ENCODE assay signal across 10 mouse cellular contexts in the genomic region with DNA sequence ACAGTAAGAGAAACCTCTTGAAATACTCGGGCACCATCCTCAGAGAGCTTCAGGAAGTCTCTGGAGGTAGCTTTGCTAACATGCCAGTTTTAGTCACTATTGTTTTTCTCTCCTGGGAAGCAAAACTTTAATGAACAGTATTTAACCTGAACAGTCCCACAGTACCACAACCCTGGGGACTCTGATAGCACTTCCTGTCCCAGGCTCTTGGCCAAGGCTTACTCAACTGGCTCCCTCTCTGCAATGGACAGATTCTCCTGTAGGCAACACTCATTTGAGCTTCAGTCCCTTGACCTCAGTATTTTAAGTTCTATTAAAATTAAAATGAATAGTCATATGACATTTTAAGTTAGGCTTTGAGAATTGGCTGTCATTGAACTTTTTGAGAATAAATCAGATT.
DNase-seq lines count a peak whose midpoint lies in the region; ATAC-seq lines count a peak whose summit lies in the region.
"Had no signal": no experiment of that assay in that cellular context is flagged by ENCODE, and none has a peak within 500 bp of the region (broad histone marks: within the 10 kb centered on the region; RNA-seq: fewer than 3 reads in every experiment).

No protein-coding gene starts in this region.

- no peak overlapping the region for H3K27ac ChIP-seq in hindbrain, embryonic 12.5 days
- no peak overlapping the region for H3K27ac ChIP-seq in hindbrain, embryonic 14.5 days
- no peak overlapping the region for H3K27ac ChIP-seq in heart, embryonic 13.5 days (replicated peaks)
- H3K27ac ChIP-seq in liver, embryonic 15.5 days (replicated peaks): no peak overlapping the region
- H3K27ac ChIP-seq: left cerebral cortex, adult 2 months; neural tube, embryonic 12.5 days had no signal

- H3K27me3 ChIP-seq in hindbrain, embryonic 12.5 days: no peaks in the 10 kb centered on the region
- no peaks in the 10 kb centered on the region for H3K27me3 ChIP-seq in hindbrain, embryonic 14.5 days (ENCODE audit: control insufficient read depth, insufficient read depth, low read length)
- no peaks in the 10 kb centered on the region for H3K27me3 ChIP-seq in heart, embryonic 13.5 days (replicated peaks)
- no peaks in the 10 kb centered on the region for H3K27me3 ChIP-seq in liver, embryonic 15.5 days
- H3K27me3 ChIP-seq: neural tube, embryonic 12.5 days had no signal

- H3K9ac ChIP-seq in hindbrain, embryonic 12.5 days: no peak overlapping the region
- no peak overlapping the region for H3K9ac ChIP-seq in hindbrain, embryonic 14.5 days
- H3K9ac ChIP-seq in heart, embryonic 13.5 days: peak overlapping the region; percentile 64; the same call in 1 of the 2 replicates
- no peak overlapping the region for H3K9ac ChIP-seq in liver, embryonic 15.5 days
- H3K9ac ChIP-seq: neural tube, embryonic 12.5 days had no signal

- H3K9me3 ChIP-seq in hindbrain, embryonic 12.5 days (replicated peaks): 0 out of 2 replicates have a peak, but pooled peaks cover 9% of the 10 kb centered on the region
- H3K9me3 ChIP-seq in hindbrain, embryonic 14.5 days (ENCODE audit: control insufficient read depth, low read length): 0 out of 2 replicates have a peak, but pooled peaks cover 4% of the 10 kb centered on the region
- 0 out of 2 replicates have a peak, but pooled peaks cover 3% of the 10 kb centered on the region for H3K9me3 ChIP-seq in heart, embryonic 13.5 days
- H3K9me3 ChIP-seq in liver, embryonic 15.5 days (replicated peaks): no peaks in the 10 kb centered on the region

- ATAC-seq in hindbrain, embryonic 12.5 days (ENCODE audit: low FRiP score): no peak
- no peak for ATAC-seq in hindbrain, embryonic 14.5 days (ENCODE audit: low FRiP score)
- ATAC-seq in common myeloid progenitor, adult 5-6 weeks (replicated peaks; ENCODE audit: low read depth, poor library complexity, severe bottlenecking): peak; percentile 47; the same call in 1 of the 2 replicates
- ATAC-seq in heart, embryonic 13.5 days (ENCODE audit: extremely low read depth, insufficient number of reproducible peaks, low FRiP score, low TSS enrichment): no peak
- ATAC-seq in liver, embryonic 15.5 days (ENCODE audit: insufficient read depth): no peak

- H3K36me3 ChIP-seq in hindbrain, embryonic 12.5 days: no peaks in the 10 kb centered on the region
- H3K36me3 ChIP-seq in hindbrain, embryonic 14.5 days (replicated peaks; ENCODE audit: control insufficient read depth, insufficient read depth): no peaks in the 10 kb centered on the region
- H3K36me3 ChIP-seq in heart, embryonic 13.5 days: no peaks in the 10 kb centered on the region
- no peaks in the 10 kb centered on the region for H3K36me3 ChIP-seq in liver, embryonic 15.5 days (replicated peaks)
- H3K36me3 ChIP-seq: neural tube, embryonic 12.5 days had no signal

- no peak overlapping the region for H3K4me3 ChIP-seq in hindbrain, embryonic 12.5 days
- no peak overlapping the region for H3K4me3 ChIP-seq in hindbrain, embryonic 14.5 days (replicated peaks; ENCODE audit: low read length)
- peak overlapping the region; percentile 39 for H3K4me3 ChIP-seq in heart, embryonic 13.5 days
- peak overlapping the region; percentile 24; the same call in 1 of the 2 replicates for H3K4me3 ChIP-seq in liver, embryonic 15.5 days (replicated peaks)
- H3K4me3 ChIP-seq: left cerebral cortex, adult 2 months; neural tube, embryonic 12.5 days had no signal

- H3K4me1 ChIP-seq in hindbrain, embryonic 12.5 days: no peaks in the 10 kb centered on the region
- no peaks in the 10 kb centered on the region for H3K4me1 ChIP-seq in hindbrain, embryonic 14.5 days (replicated peaks; ENCODE audit: control insufficient read depth, insufficient read depth, low read length)
- peaks cover 7% of the 10 kb centered on the region for H3K4me1 ChIP-seq in heart, embryonic 13.5 days
- no peaks in the 10 kb centered on the region; the same call in 1 of the 2 replicates for H3K4me1 ChIP-seq in liver, embryonic 15.5 days (replicated peaks)
- H3K4me1 ChIP-seq: neural tube, embryonic 12.5 days had no signal

- no peak for DNase-seq in hindbrain, embryonic 14.5 days (ENCODE audit: low spot score)
- DNase-seq in embryo, embryonic 11 days: no peak
- DNase-seq in ovary, adult 18-20 months (ENCODE audit: low spot score): no peak
- no peak for DNase-seq in urinary bladder, postnatal 10 days (ENCODE audit: low spot score)

- peak overlapping the region; percentile 36; the same call in 1 of the 2 replicates for H3K4me2 ChIP-seq in hindbrain, embryonic 12.5 days (replicated peaks)
- no peak overlapping the region for H3K4me2 ChIP-seq in hindbrain, embryonic 14.5 days (replicated peaks)
- H3K4me2 ChIP-seq in heart, embryonic 13.5 days: peak overlapping the region; percentile 71
- H3K4me2 ChIP-seq in liver, embryonic 15.5 days: peak overlapping the region; percentile 42

- WGBS in hindbrain, embryonic 12.5 days: 43% methylated on average over 1 of the region's 1 CpGs
- WGBS in hindbrain, embryonic 14.5 days: 43% methylated on average over 1 of the region's 1 CpGs
- WGBS in heart, embryonic 13.5 days: 20% methylated on average over 1 of the region's 1 CpGs
- WGBS in liver, embryonic 15.5 days (ENCODE audit: insufficient replicate concordance): 24% methylated on average over 1 of the region's 1 CpGs

Comparison
In these comparisons a context has a peak if more than half of its experiments do, and no peak if none do; other contexts are left out.
1. H3K4me3 ChIP-seq: peak in heart, embryonic 13.5 days (single experiment) and liver, embryonic 15.5 days (single experiment); none in hindbrain, embryonic 12.5 days (single experiment) and hindbrain, embryonic 14.5 days (single experiment).